Mouse (Mus musculus) midbrain, embryonic 11.5 days (tissue): Measurements from ENCODE around the gene Exoc6. TPM values are rescaled to one million over a fixed set of nuclear protein-coding genes. Genes with fewer than 3 reads are reported as not detected.
A peak's percentile ranks its signal among the peaks of the same experiment; 100 is the strongest.

Experiments
- ATAC-seq: fragments of 200-750 bp; cut with Nextera tagmentation; 2 replicates; pipeline ENCODE4 v1.8.0; 2017; ENCODE audit warnings: moderate TSS enrichment, moderate library complexity; ENCODE audit not compliant: low FRiP score
- DNase-seq: peaks from one replicate; pipeline ENCODE4 v3.0.0; 2015; ENCODE audit warnings: low spot score; ENCODE audit errors: missing footprints
- H3K27ac ChIP-seq: fragments of 300-500 bp; sonication (generic); 2 replicates; pipeline ENCODE4 v1.5.1; 2014; ENCODE audit warnings: low read depth, low read length
- H3K27me3 ChIP-seq: fragments of 300-500 bp; sonication (generic); 2 replicates; pipeline ENCODE4 v1.6.1; 2014; ENCODE audit warnings: mild to moderate bottlenecking, low read length, moderate library complexity, mixed read lengths; ENCODE audit not compliant: control insufficient read depth, insufficient read depth
- H3K36me3 ChIP-seq: fragments of 300-500 bp; sonication (generic); 2 replicates; pipeline ENCODE4 v1.6.1; 2014; ENCODE audit warnings: mild to moderate bottlenecking, low read length, moderate library complexity, mixed read lengths; ENCODE audit not compliant: control insufficient read depth, insufficient read depth
- H3K4me1 ChIP-seq: fragments of 300-500 bp; sonication (generic); 2 replicates; pipeline ENCODE4 v1.6.1; 2014; ENCODE audit warnings: low read length; ENCODE audit not compliant: control insufficient read depth, insufficient read depth
- H3K4me2 ChIP-seq: fragments of 300-500 bp; sonication (generic); 2 replicates; pipeline ENCODE4 v1.6.1; 2014; ENCODE audit warnings: mild to moderate bottlenecking, moderate library complexity
- H3K4me3 ChIP-seq: fragments of 300-500 bp; sonication (generic); 2 replicates; pipeline ENCODE4 v1.5.1; 2014; ENCODE audit warnings: low read depth, low read length
- H3K9ac ChIP-seq: fragments of 300-500 bp; sonication (generic); 2 replicates; pipeline ENCODE4 v1.6.1; 2014; ENCODE audit warnings: low read length
- H3K9me3 ChIP-seq: fragments of 300-500 bp; sonication (generic); 2 replicates; pipeline ENCODE4 v1.6.1; 2016; ENCODE audit warnings: low read length; ENCODE audit not compliant: control insufficient read depth
- WGBS: fragments of 180-500 bp; shearing (Covaris S2); extraction: QIAGEN DNeasy Blood & Tissue Kit; methylation state at CpG from one replicate; pipeline ENCODE4 v1.1.7; 2014; 5-methylcytosine and 5-hydroxymethylcytosine counted together
- polyA plus RNA-seq: library from polyadenylated mRNA; unstranded; fragments of >200 nt; fragmentation: Nextera tagmentation; extraction: Ambion mirVana; gene quantifications from 2 replicates; pipeline ENCODE4 v1.2.1, GENCODE M21; 2014

The Exoc6 gene
- polyA plus RNA-seq, 1 experiment from 2014 or later, result 8.6 TPM

DNA sequence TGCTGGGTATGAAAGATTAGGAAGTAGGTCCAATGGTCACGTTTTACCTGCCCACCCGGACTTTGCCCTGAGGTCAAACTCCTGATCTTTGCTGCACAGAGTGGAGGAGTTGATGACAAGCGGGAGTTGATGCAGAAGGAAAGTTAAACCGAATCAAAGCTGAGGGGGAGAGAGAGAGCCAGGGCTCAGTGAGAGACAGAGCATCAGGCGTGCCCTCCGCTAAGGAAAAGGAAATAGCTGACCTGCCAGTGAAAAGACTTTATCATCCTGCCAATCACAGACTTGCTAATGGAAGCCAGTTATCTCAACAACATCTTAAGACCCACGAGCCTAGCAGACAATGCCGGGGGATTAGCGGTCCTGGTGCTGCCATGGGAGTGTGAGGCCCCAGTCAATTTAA, 106.2 kb downstream of the Exoc6 start:
- peak overlapping the region; percentile 10; the same call in 1 of the 2 replicates for H3K4me2 ChIP-seq
- H3K27ac ChIP-seq, result no peak overlapping the region
- peaks cover 3% of the 10 kb centered on the region for H3K27me3 ChIP-seq
- H3K36me3 ChIP-seq, result no peaks in the 10 kb centered on the region
- no peak overlapping the region for H3K9ac ChIP-seq
- peak; percentile 88 for DNase-seq
- WGBS, result 2% methylated on average over 9 of the region's 9 CpGs
- ATAC-seq, result peak; percentile 69
- peaks cover 22% of the 10 kb centered on the region for H3K4me1 ChIP-seq
- H3K4me3 ChIP-seq, result no peak overlapping the region
- no peaks in the 10 kb centered on the region for H3K9me3 ChIP-seq

- no peak for ATAC-seq
- no peak overlapping the region for H3K27ac ChIP-seq
- H3K27me3 ChIP-seq, result no peaks in the 10 kb centered on the region
- no peak overlapping the region for H3K9ac ChIP-seq
- 71% methylated on average over 6 of the region's 6 CpGs for WGBS
- H3K9me3 ChIP-seq, result no peaks in the 10 kb centered on the region
- H3K4me3 ChIP-seq, result no peak overlapping the region
- DNase-seq, result no peak
- no peak overlapping the region for H3K4me2 ChIP-seq
- H3K4me1 ChIP-seq, result no peaks in the 10 kb centered on the region
- H3K36me3 ChIP-seq, result no peaks in the 10 kb centered on the region
Measured at GRCm38 (mm10) chr19:37665256-37665655, 115.0 kb downstream of the Exoc6 start.

DNA sequence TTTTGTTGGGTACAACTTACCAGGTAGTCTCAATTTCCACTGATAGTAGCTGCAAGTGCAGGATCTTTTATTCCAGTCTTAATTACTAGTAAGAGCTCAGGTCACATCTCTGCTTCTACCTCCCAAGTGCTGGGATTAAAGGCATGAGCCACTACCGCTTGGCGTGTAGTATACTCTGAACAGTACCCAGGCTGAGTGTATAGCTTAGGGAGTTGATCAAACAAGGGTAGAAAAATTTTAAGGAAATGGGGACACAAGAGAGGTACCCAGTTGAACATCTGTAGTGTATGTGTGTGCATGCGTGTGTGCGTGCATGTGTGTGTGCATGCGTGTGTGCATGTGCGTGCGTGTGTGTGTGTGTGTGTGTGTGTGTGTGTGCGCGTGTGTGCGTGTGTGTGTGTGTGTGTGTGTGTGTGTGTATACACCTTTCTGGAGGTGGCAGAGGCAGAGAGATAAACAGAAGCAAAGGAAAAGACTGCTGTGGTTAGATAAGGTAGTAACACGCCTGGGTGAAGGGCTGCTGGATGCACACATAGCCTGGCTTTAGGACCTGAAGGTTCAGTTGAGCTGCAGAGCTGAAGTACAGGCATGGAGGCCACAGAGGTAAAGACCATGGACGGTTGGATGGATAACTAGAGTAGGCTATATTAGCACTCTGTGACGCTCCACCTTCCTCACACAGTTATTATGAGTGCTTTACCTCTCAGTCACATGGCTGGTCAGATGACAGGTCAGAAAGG, 117.8 kb downstream of the Exoc6 start:
- H3K4me1 ChIP-seq, result 0 out of 2 replicates have a peak, but pooled peaks cover 4% of the 10 kb centered on the region
- no peak overlapping the region for H3K4me3 ChIP-seq
- H3K9me3 ChIP-seq, result no peaks in the 10 kb centered on the region
- no peak overlapping the region for H3K4me2 ChIP-seq
- H3K27ac ChIP-seq, result no peak overlapping the region
- H3K27me3 ChIP-seq, result no peaks in the 10 kb centered on the region
- WGBS, result 57% methylated on average over 13 of the region's 13 CpGs
- H3K36me3 ChIP-seq, result no peaks in the 10 kb centered on the region
- no peak overlapping the region for H3K9ac ChIP-seq
- ATAC-seq (no peak), DNase-seq (no peak)

- no peak overlapping the region for H3K4me3 ChIP-seq
- no peaks in the 10 kb centered on the region for H3K9me3 ChIP-seq
- H3K27me3 ChIP-seq, result no peaks in the 10 kb centered on the region
- no peak overlapping the region for H3K9ac ChIP-seq
- no peak for DNase-seq
- ATAC-seq, result no peak
- no peak overlapping the region for H3K4me2 ChIP-seq
- no peaks in the 10 kb centered on the region for H3K36me3 ChIP-seq
- H3K4me1 ChIP-seq, result 0 out of 2 replicates have a peak, but pooled peaks cover 4% of the 10 kb centered on the region
- H3K27ac ChIP-seq, result no peak overlapping the region
- 84% methylated on average over 5 of the region's 5 CpGs for WGBS
Measured at GRCm38 (mm10) chr19:37668657-37669056, 118.4 kb downstream of the Exoc6 start.

DNA sequence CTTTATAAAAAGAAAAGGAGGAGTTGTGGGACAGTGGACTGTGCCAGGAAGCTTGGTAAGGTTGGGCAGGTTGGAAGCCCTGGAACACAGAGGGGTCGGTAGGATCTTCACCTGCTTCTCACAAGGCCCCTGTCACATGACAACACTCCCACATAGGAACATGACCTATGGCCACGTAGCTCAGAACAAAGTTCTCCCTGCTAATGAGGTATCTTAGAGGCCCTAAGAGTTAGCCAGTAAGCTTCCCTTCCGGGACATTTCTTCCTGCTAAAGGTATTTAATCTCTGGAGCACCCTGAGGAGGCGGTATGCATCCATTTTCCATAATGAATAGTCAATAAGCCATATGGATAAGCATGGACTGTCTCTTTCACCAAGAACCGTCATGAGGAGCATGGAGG, 119.3 kb downstream of the Exoc6 start:
- no peak for ATAC-seq
- H3K4me3 ChIP-seq, result no peak overlapping the region
- no peak overlapping the region for H3K4me2 ChIP-seq
- H3K9ac ChIP-seq, result no peak overlapping the region
- no peak overlapping the region for H3K27ac ChIP-seq
- no peak for DNase-seq
- no peaks in the 10 kb centered on the region for H3K27me3 ChIP-seq
- H3K9me3 ChIP-seq, result no peaks in the 10 kb centered on the region
- H3K4me1 ChIP-seq, result 0 out of 2 replicates have a peak, but pooled peaks cover 4% of the 10 kb centered on the region
- 72% methylated on average over 5 of the region's 5 CpGs for WGBS
- no peaks in the 10 kb centered on the region for H3K36me3 ChIP-seq

- Histone ChIP-seq H3K27ac (no peak overlapping the region), H3K36me3 (no peaks in the 10 kb centered on the region), H3K9ac (no peak overlapping the region), H3K9me3 (no peaks in the 10 kb centered on the region), H3K4me3 (no peak overlapping the region), H3K4me1 (0 out of 2 replicates have a peak, but pooled peaks cover 4% of the 10 kb centered on the region), H3K27me3 (no peaks in the 10 kb centered on the region), H3K4me2 (no peak overlapping the region)
- WGBS, result 67% methylated on average over 12 of the region's 12 CpGs
- DNase-seq (no peak), ATAC-seq (no peak)
Measured at GRCm38 (mm10) chr19:37673393-37673792, 123.2 kb downstream of the Exoc6 start.

GRCm38 (mm10) chr19:37685281-37685680, 135.1 kb downstream of the Exoc6 start, which contains the start of gene Cyp26c1:
Cyp26c1 (plus strand) TSS chr19:37685581.
- ATAC-seq, result no peak
- Histone ChIP-seq H3K4me2 (no peak within 1 kb of the TSS), H3K4me1 (no peaks in the 10 kb centered on the region), H3K27me3 (peaks cover 83% of the 10 kb centered on the region), H3K27ac (no peak within 1 kb of the TSS), H3K4me3 (no peak within 1 kb of the TSS), H3K36me3 (no peaks in the 10 kb centered on the region), H3K9ac (no peak within 1 kb of the TSS), H3K9me3 (no peaks in the 10 kb centered on the region)
- no peak for DNase-seq
- 7% methylated on average over 6 of the region's 6 CpGs for WGBS

- H3K36me3 ChIP-seq, result no peaks in the 10 kb centered on the region
- no peak for ATAC-seq
- 6% methylated on average over 23 of the region's 23 CpGs for WGBS
- no peak overlapping the region for H3K27ac ChIP-seq
- H3K9me3 ChIP-seq, result no peaks in the 10 kb centered on the region
- peaks cover 94% of the 10 kb centered on the region for H3K27me3 ChIP-seq
- H3K4me2 ChIP-seq, result no peak overlapping the region
- no peak for DNase-seq
- H3K4me3 ChIP-seq, result no peak overlapping the region
- no peaks in the 10 kb centered on the region for H3K4me1 ChIP-seq
- no peak overlapping the region for H3K9ac ChIP-seq
Measured at GRCm38 (mm10) chr19:37686347-37686746, 136.1 kb downstream of the Exoc6 start.

DNA sequence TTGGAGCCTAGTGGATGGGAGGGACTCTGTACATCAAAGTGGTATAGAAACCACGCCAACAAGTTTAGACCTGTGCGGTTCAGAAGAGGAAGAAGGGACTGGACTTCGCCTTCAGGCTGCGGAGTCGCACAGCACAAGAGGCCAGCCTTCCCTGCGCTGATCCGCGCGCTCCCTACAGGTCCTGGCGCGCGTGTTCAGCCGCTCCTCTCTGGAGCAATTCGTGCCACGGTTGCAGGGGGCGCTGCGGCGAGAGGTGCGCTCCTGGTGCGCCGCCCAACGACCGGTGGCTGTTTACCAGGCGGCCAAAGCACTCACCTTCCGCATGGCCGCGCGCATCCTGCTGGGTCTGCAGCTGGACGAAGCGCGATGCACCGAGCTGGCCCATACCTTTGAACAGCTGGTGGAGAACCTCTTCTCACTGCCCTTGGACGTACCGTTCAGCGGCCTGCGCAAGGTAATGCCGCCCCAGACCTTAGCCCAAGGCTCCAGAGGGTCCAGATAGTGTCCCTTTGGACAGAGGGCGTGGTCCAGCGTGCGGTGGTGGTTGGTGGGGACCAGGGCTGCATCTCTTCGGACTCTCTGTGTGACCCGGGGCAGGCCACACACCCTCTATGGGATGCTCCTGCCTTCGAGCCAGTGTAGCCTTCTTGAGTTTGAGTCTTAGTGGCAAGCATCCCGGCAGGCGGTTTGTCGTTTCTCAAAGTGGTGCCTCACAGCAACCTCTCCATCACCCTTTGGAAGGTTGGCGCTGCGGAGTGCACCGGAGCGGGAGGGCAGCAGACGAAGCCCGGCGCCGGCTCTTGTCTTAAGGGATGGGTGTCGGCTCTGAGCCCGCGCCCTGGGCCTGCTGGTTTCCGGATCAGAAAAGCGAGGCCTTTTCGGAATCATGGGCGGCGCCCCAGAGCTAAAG, 137.0 kb downstream of the Exoc6 start:
- 0 out of 2 replicates have a peak, but pooled peaks have one; percentile 22 for ATAC-seq
- Histone ChIP-seq H3K27ac (no peak overlapping the region), H3K4me1 (no peaks in the 10 kb centered on the region), H3K36me3 (no peaks in the 10 kb centered on the region), H3K27me3 (peaks cover 97% of the 10 kb centered on the region), H3K9ac (no peak overlapping the region), H3K4me2 (no peak overlapping the region), H3K9me3 (no peaks in the 10 kb centered on the region), H3K4me3 (no peak overlapping the region)
- DNase-seq, result peak; percentile 92
- 4% methylated on average over 62 of the region's 62 CpGs for WGBS
